Mouse (Mus musculus) cerebellum, adult (tissue): ENCODE data around the gene Tmem106a.
"Not testable (repeated sequence)": the region's sequence is repeated elsewhere in the genome, so short reads cannot be mapped to it uniquely, and the experiment has no call there.

Source experiments
- ATAC-seq: cut with Nextera tagmentation; 2 replicates; pipeline ENCODE4 v1.9.2; 2017; ENCODE audit warnings: mild to moderate bottlenecking, moderate library complexity, mixed read lengths; ENCODE audit not compliant: insufficient number of reproducible peaks, low FRiP score, low TSS enrichment

Tmem106a gene

DNA sequence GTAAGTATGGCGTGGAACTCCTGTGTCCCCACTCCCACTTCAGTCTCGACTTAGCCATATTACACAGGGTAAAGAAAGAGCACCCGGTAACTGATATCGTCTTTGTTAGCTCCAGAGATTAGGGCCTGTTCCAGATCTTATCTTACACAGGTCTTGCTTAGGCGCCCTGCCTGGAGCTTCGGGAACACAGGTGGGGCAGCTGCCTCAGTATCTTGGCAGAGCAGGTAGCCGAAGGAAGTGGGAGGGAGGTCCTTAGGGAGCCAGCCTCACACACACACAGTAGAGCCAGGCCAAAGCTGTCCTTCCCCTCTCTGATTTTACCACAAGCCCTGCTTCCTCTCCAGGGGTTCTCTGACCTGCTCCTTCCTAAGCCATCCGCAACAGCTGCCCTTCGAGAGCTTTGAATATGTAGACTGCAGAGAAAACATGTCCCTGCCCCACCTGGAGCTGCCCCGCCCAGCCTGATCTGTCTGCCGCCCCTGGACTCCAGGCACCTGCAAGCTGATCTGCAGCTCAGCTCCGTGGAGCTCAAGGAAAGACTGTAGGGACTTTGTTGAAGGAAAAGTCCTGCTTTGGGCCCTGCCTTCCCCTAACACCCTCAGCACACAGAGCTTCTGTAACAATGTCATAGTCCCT, 8.1 kb downstream of the Tmem106a start:
- no peak for ATAC-seq

DNA sequence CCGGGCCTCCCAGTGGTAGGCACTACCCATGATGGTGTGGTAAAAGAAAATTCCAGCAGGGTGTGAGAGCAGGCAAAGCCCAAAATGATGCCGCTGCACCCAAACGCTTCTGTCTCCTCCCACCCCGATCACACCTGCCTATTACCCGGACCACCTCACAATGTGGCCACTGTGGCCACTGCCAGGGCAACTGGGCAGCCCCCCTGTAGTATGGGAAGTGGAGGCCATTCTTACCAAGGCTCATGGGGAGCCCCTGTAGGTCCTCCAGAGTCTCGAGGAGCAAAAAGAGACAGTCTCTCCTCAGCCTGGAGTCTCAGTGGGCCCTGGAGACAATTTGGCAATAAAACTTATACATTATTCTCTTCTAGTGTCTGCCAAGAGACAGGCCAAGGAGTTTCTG, 17.1 kb downstream of the Tmem106a start, which contains the start of gene Gm11634:
Gene Gm11634 (minus strand): TSS at position 101 of the 400 bp plus-strand sequence.
- ATAC-seq: no peak

DNA sequence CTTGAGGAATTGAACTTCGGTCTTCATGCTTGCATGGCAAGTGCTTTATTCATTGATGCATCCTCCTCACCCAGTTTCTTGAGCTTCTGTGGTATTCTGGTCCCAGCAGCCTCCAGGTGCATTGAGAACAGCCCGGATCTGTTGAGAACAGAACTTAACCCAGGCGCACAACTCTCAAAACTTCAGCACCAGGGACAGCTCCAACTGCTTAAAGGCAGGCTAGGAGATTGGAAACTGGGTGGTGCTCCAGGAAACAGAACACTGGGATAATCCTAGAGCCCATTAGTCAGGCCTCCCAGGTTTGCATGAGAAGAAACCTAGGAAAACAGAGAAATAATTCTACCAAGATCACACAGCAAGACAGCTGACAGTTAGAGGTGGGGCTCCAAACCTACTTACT, 20.4 kb downstream of the Tmem106a start:
- ATAC-seq: no peak

DNA sequence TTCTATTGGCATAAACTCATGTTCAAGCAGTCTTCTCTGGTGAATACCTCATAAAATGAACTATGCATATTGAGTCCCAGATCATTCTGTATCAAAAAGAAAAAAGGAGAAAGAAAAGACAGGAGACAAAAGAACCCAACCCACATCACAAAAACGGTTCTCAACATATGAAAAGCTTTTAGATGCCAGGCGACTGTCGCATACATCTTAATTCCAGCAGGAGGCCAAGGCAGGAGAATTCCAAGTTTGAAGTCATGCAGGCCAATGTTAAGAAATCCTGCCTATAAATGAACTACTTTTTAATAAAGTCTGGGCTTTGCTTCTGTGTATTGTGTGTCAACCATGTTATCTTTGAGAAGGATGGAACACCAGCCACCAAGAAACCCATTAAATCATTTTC, 22.1 kb downstream of the Tmem106a start:
- no peak for ATAC-seq

DNA sequence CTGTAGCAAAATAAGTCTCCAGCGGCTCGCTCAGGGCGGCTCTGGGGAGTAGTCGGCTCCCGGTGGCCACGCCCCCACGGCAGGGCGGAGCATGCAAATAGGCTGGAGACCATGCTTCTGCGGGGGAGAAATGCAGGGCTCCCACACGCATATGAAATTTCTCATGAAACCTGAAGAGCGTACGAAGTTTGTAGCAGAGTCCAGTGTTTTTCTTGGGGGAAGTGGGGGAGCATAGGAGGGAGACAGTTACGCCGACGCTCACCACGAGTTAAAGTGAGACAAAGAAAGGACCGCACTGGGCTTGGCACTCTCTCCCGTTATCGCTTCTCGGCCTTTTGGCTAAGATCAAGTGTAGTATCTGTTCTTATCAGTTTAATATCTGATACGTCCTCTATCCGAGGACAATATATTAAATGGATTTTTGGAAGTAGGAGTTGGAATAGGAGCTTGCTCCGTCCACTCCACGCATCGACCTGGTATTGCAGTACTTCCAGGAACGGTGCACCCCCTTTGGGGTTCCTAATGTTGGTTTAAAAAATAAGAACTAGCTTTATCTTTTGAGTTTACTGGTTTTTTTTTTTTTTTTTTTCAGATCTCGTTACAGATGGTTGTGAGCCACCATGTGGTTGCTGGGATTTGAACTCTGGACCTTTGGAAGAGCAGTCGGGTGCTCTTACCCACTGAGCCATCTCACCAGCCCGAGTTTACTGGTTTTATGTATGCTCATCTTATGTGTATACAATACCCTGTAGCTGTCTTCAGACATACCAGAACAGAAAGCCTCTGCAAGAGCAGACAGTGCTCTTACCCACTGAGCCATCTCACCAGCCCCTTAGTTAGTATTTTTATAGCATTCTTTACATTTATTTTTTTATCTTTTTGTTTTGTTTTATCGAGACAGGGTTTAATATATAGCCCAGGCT, 22.8 kb downstream of the Tmem106a start:
- not testable (repeated sequence) for ATAC-seq

GRCm38 (mm10) chr11:101607134-101607533, 25.1 kb downstream of the Tmem106a start:
- ATAC-seq: not testable (repeated sequence)

- ATAC-seq: no peak
Observed at GRCm38 (mm10) chr11:101610445-101610844, 28.4 kb downstream of the Tmem106a start.

- ATAC-seq: no peak
Observed at GRCm38 (mm10) chr11:101613596-101613995, 31.6 kb downstream of the Tmem106a start.

GRCm38 (mm10) chr11:101614116-101614515, 32.1 kb downstream of the Tmem106a start:
- ATAC-seq: no peak

- ATAC-seq: no peak
Observed at GRCm38 (mm10) chr11:101615380-101615779, 33.3 kb downstream of the Tmem106a start.

GRCm38 (mm10) chr11:101616104-101616503, 34.1 kb downstream of the Tmem106a start:
- ATAC-seq: no peak

DNA sequence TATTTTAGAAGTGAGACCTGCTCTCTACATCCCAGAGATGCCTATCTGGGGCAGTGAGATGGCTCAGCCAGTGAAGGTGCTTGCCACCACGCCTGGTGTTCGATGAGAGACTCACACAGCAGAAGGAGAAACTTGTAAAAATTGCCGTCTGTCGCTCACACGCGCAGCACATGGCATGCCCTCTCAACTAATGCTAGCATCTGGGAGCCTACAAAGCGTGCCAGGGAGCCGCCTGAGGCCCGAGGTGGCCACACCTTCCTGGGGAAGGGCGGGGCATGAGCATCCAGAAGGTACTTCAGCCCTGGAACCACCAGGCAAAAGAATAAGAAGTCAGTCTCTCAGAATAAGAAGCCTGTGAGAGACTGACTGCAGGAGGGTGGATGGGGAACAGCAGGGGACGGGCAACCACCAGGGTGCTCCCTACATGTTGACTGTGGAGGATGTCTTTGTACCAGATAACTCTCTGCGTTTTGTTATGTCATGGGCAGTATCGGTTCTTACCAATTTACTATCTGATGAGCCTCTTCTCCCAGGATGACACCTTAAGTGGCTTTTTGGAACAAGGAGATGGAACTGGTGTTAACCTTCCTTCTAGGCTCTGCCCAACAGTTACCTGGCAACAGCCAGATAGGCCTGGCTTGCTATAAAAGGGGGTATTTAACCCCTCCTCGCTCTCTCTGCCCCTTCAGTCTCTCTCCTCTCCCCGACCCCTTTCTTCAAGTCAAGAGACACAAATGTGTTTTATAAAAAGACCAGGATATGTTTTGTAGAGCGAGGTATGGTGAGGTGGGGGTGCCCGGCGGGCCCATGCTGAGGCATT, 35.1 kb downstream of the Tmem106a start:
- ATAC-seq: no peak

DNA sequence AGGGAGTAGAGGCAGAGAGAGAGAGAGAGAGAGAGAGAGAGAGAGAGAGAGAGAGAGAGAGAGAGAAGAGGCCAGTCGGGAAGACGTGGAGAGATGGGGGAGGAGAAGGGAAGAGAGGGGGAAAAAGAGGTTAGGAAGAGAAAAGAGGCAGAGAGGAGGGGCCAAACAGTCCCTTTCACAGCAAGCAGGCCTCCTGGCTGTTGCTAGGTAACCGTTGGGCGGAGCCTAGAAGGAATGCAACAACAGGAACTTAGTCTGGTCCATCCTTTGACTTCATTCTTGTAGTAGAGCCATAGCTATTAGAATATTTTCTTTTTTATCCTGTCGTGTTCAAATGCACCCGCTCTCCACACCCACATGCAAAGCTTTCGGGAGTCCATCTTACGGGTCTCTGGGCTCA, 35.8 kb downstream of the Tmem106a start:
- no peak for ATAC-seq

GRCm38 (mm10) chr11:101618596-101618995, 36.6 kb downstream of the Tmem106a start:
- no peak for ATAC-seq

DNA sequence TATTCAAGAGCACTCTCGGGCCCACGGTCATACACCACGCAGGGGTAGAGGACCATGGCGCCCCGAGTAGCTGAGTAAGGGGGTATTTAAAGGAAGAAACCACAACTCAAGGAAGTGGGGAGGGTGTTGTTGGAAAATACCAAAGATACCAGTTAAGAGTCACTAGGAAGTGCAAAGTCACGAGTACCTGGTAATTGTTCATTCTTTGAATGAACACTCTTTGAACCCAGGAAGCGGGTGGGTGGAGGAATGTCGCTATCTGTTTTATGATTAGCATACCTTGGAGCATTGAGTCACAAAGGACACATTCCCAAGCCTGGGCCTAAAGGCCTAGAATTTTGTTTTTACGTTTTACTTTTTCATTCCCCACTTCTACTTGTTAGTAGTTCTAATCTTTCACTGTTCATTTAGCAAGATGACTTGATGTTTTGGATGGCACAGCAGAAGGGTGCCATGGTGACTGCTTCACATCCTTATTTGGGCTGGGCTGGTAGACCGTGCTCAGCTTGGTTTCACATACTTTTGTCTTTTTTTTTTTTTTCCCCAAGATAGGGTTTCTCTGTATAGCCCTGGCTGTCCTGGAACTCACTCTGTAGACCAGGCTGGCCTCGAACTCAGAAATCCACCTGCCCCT, 38.1 kb downstream of the Tmem106a start:
- ATAC-seq: not testable (repeated sequence)

GRCm38 (mm10) chr11:101626649-101626994, 44.6 kb downstream of the Tmem106a start:
- ATAC-seq: no peak

DNA sequence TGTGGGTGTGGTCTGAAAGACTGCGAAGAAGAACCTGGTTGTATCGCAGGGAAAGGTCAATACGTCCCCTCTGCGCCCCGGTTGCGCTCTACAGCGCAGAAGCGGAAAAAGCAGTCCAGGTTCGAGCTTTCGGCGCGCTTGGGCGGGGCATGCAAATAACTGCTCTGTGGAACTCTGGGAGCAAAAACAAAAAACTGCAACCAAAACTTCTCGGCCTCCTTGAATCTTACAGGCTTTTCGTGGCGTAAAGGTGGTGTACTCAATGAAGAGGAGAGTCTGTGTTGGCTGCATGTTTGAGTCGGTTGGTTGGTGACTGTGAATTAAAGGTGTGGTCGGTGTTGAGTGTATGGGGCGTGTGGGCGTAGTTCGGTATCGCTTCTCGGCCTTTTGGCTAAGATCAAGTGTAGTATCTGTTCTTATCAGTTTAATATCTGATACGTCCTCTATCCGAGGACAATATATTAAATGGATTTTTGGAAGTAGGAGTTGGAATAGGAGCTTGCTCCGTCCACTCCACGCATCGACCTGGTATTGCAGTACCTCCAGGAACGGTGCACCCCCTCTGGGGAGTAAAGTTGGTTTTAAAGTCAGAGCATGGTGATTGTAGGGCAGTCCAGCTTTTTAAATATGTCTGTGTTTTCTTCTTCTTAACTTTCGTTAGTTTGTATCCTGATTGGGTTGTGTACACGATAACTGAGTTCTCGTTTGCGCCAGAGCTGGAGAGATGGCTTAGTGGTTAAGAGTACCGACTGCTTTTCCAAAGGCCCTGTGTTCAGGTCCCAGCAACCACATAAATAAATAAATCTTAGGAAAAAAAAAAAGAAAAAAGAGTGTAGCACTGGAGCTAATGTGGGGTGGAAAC, 45.2 kb downstream of the Tmem106a start, which contains the start of gene Rdm1:
Gene Rdm1 (plus strand): TSS at position 201 of the 862 bp plus-strand sequence.
- peak; percentile 68; the same call in 1 of the 2 replicates for ATAC-seq

DNA sequence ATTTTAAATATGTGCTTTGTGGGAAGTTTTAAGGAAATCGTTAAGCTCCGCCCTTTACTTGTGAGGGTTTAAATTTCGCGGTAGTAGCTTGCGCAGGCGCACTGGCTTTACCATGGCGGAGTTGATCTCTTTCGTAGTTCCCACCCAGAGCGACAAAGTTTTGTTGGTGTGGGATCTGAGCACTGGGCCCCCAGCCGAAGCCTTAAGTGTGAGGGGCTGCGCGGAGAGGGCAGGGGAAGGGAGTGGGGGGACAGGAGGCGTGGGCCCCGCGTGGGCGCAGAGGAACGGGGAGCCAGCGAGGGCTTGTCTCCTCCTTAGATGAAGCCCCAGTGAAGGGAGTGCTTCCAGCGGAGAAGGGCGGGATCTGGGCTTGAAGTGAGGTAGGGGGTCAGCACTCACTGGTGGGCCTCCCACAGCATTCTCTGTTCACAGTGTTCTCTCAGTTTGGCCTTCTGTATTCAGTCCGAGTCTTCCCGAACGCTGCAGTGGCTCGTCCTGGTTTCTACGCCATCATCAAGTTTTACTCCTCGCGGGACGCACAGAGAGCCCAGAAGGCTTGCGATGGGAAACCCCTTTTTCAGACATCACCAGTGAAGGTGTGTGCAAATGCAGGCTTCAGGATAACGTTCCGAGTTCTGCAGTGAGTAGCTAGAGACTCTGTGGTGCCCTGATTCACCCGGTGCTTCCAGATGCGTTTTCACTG, 46.0 kb downstream of the Tmem106a start:
- ATAC-seq: peak; percentile 26; the same call in 1 of the 2 replicates
